Mouse (Mus musculus) hindbrain, embryonic 12.5 days (tissue): Measurements from ENCODE around the gene Erlec1. TPM values are rescaled to one million over a fixed set of nuclear protein-coding genes. Genes with fewer than 3 reads are reported as not detected.

Experiments
- ATAC-seq: fragments of 200-750 bp; cut with Nextera tagmentation; 2 replicates; pipeline ENCODE4 v1.8.0; 2017; ENCODE audit warnings: moderate TSS enrichment; ENCODE audit not compliant: low FRiP score
- H3K27ac ChIP-seq: fragments of 300-500 bp; sonication (generic); 2 replicates; pipeline ENCODE4 v1.5.1; 2016; ENCODE audit warnings: mild to moderate bottlenecking
- H3K27me3 ChIP-seq: fragments of 300-500 bp; sonication (generic); 2 replicates; pipeline ENCODE4 v1.6.1; 2016; ENCODE audit warnings: mild to moderate bottlenecking
- H3K36me3 ChIP-seq: fragments of 300-500 bp; sonication (generic); 2 replicates; pipeline ENCODE4 v1.6.1; 2016; ENCODE audit warnings: mild to moderate bottlenecking
- H3K4me1 ChIP-seq: fragments of 300-500 bp; sonication (generic); 2 replicates; pipeline ENCODE4 v1.6.1; 2016
- H3K4me2 ChIP-seq: fragments of 300-500 bp; sonication (generic); replicated peaks from 2 replicates; pipeline ENCODE4 v1.6.1; 2016; ENCODE audit warnings: mild to moderate bottlenecking
- H3K4me3 ChIP-seq: fragments of 300-500 bp; sonication (generic); 2 replicates; pipeline ENCODE4 v1.5.1; 2016; ENCODE audit warnings: mild to moderate bottlenecking
- H3K9ac ChIP-seq: fragments of 300-500 bp; sonication (generic); 2 replicates; pipeline ENCODE4 v1.6.1; 2016; ENCODE audit warnings: mild to moderate bottlenecking, moderate library complexity
- H3K9me3 ChIP-seq: fragments of 300-500 bp; sonication (generic); replicated peaks from 2 replicates; pipeline ENCODE4 v1.6.1; 2016; ENCODE audit warnings: mild to moderate bottlenecking
- whole genome bisulfite sequencing: fragments of 180-500 bp; shearing (Covaris S2); methylation state at CpG from one replicate; pipeline ENCODE4 v1.1.7; 2016; 5-methylcytosine and 5-hydroxymethylcytosine counted together
- polyA plus RNA-seq: library from polyadenylated mRNA; unstranded; fragments of >200 nt; fragmentation: Nextera tagmentation; extraction: Ambion mirVana; gene quantifications from 2 replicates; pipeline ENCODE4 v1.2.1, GENCODE M21; 2016

The Erlec1 gene
- polyA plus RNA-seq = 10.5 and 14.3 TPM in 2 replicates

DNA sequence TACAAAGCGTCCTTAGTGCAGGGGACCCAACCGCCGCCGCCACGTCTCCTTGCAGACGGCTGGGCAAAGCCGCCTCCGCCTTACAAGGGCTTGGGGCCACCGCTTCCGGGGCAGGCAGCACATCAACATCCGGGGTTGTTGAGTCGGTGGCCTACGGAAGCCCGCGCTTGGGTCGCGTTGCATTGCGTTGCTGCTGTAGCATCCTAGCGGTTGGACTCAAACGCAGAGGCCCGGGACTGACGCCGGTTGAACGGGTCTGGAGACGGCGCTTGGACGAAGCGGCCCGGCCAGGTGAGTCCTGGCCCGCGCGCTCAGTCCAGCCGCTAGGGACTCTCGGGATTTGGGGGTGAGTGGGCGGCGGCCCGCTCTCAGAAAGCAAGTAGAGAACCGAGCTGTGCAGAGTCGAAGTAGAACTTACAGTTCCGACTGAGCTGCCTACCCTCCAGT lies at the start of gene Erlec1:
Erlec1 (minus strand) TSS at position 57 of the 447 bp plus-strand sequence.
- under 1% methylated on average over 40 of the region's 40 CpGs for whole genome bisulfite sequencing
- Histone ChIP-seq H3K4me2 (peak within 1 kb of the TSS; percentile 80), H3K27me3 (no peaks in the 10 kb centered on the region), H3K4me1 (peaks cover 12% of the 10 kb centered on the region), H3K4me3 (peak within 1 kb of the TSS; percentile 83), H3K9ac (peak within 1 kb of the TSS; percentile 87), H3K36me3 (peaks cover 23% of the 10 kb centered on the region), H3K27ac (peak within 1 kb of the TSS; percentile 84), H3K9me3 (peaks cover 8% of the 10 kb centered on the region)
- ATAC-seq = peak; percentile 98

GRCm38 (mm10) chr11:31001169-31001908 lies 47.2 kb upstream of the Erlec1 start:
- H3K9ac ChIP-seq = no peak overlapping the region
- no peak overlapping the region for H3K4me2 ChIP-seq
- ATAC-seq = no peak
- no peaks in the 10 kb centered on the region for H3K36me3 ChIP-seq
- no peak overlapping the region for H3K27ac ChIP-seq
- H3K27me3 ChIP-seq = no peaks in the 10 kb centered on the region
- H3K4me1 ChIP-seq = no peaks in the 10 kb centered on the region
- WGBS = 95% methylated on average over 4 of the region's 4 CpGs
- no peak overlapping the region for H3K4me3 ChIP-seq
- H3K9me3 ChIP-seq = no peaks in the 10 kb centered on the region

GRCm38 (mm10) chr11:31000028-31000427 lies 45.9 kb upstream of the Erlec1 start:
- H3K4me2 ChIP-seq = no peak overlapping the region
- no peaks in the 10 kb centered on the region for H3K27me3 ChIP-seq
- no peak for ATAC-seq
- H3K36me3 ChIP-seq = no peaks in the 10 kb centered on the region
- no peaks in the 10 kb centered on the region for H3K9me3 ChIP-seq
- no peak overlapping the region for H3K4me3 ChIP-seq
- no peak overlapping the region for H3K9ac ChIP-seq
- no peaks in the 10 kb centered on the region for H3K4me1 ChIP-seq
- WGBS = 86% methylated on average over 2 of the region's 2 CpGs
- no peak overlapping the region for H3K27ac ChIP-seq

DNA sequence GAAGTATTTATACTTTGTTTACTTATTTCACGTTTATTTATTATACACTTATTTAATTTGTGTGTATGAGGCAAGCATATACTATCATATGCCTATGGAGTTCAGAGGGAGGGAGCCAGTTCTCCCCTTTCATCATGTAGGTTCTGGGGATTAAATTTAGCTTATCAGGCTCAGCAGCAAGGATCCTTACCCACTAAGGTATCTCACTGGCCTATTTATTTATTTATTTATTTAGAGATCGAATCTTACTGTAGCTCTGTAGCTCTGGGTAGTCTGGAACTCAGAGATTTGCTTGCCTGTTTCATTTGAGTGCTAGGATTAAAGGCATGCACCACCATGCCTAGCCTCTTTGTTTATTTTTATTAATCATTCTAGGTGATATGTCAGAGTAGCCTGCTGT lies 44.6 kb upstream of the Erlec1 start:
- WGBS = 87% methylated on average over 2 of the region's 2 CpGs
- H3K27ac ChIP-seq = no peak overlapping the region
- no peak for ATAC-seq
- no peaks in the 10 kb centered on the region for H3K36me3 ChIP-seq
- no peak overlapping the region for H3K9ac ChIP-seq
- H3K4me1 ChIP-seq = no peaks in the 10 kb centered on the region
- no peaks in the 10 kb centered on the region for H3K9me3 ChIP-seq
- H3K4me3 ChIP-seq = no peak overlapping the region
- H3K4me2 ChIP-seq = no peak overlapping the region
- H3K27me3 ChIP-seq = no peaks in the 10 kb centered on the region

- H3K4me2 ChIP-seq = no peak overlapping the region
- ATAC-seq = no peak
- no peaks in the 10 kb centered on the region for H3K4me1 ChIP-seq
- H3K27ac ChIP-seq = no peak overlapping the region
- H3K4me3 ChIP-seq = no peak overlapping the region
- no peak overlapping the region for H3K9ac ChIP-seq
- no peaks in the 10 kb centered on the region for H3K9me3 ChIP-seq
- no peaks in the 10 kb centered on the region for H3K36me3 ChIP-seq
- 90% methylated on average over 5 of the region's 5 CpGs for WGBS
- no peaks in the 10 kb centered on the region for H3K27me3 ChIP-seq
These were observed 44.1 kb upstream of the Erlec1 start for GRCm38 (mm10) chr11:30998199-30998598.

GRCm38 (mm10) chr11:30996670-30997069 lies 42.5 kb upstream of the Erlec1 start:
- Histone ChIP-seq H3K36me3 (no peaks in the 10 kb centered on the region), H3K4me1 (no peaks in the 10 kb centered on the region), H3K4me3 (no peak overlapping the region), H3K27me3 (no peaks in the 10 kb centered on the region), H3K27ac (no peak overlapping the region), H3K9ac (no peak overlapping the region), H3K4me2 (no peak overlapping the region), H3K9me3 (no peaks in the 10 kb centered on the region)
- no peak for ATAC-seq
- 93% methylated on average over 3 of the region's 3 CpGs for WGBS

- Histone ChIP-seq H3K9ac (peak overlapping the region; percentile 74), H3K4me1 (peaks cover 4% of the 10 kb centered on the region), H3K27ac (no peak overlapping the region; the same call in 1 of the 2 replicates), H3K9me3 (no peaks in the 10 kb centered on the region), H3K36me3 (no peaks in the 10 kb centered on the region), H3K27me3 (no peaks in the 10 kb centered on the region), H3K4me3 (peak overlapping the region; percentile 57), H3K4me2 (peak overlapping the region; percentile 77)
- WGBS = 8% methylated on average over 2 of the region's 2 CpGs
- peak; percentile 83 for ATAC-seq
These were observed 32.5 kb upstream of the Erlec1 start for GRCm38 (mm10) chr11:30986625-30987017.

DNA sequence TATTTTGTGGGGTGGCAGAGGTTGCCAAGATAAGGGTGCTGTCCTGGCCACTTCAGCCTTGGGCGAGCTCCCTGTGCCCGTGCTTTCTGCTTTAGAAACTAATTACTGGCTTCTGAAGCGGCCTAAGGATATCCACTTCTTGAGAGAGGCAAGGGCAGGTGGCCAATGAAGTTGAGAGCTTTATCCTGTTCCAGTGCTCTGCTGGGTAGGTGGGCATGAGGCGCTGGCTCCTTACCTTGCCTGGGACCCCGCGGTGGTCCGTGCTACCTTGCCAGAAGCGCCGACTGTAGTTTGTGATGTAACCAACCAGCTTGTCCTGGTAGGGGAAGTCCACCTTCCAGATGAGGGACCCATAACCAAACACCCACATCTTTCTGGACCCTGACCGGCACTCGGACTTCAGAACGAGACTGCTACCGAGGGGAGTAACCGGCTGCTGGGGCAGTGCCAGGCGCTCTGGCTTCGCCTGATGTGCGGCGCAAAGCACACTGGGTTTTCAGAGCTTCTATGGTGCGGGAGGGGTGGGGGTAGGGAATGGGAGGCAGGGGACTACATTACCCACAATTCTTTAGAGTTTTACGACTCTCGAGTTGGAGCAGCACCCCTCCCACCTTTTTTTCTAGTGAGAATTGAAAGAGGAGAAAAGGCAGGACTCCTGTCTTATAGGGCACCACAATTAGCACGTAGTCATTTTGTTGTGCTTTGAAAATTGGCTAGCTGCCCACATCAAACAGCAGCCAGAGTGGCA lies 31.9 kb upstream of the Erlec1 start, which contains the start of gene Chac2:
Chac2 (minus strand) TSS at position 474 of the 748 bp plus-strand sequence.
- Histone ChIP-seq H3K9ac (peak within 1 kb of the TSS; percentile 74), H3K4me2 (peak within 1 kb of the TSS; percentile 77), H3K4me3 (peak within 1 kb of the TSS; percentile 57), H3K36me3 (no peaks in the 10 kb centered on the region), H3K27ac (peak within 1 kb of the TSS; percentile 62), H3K27me3 (no peaks in the 10 kb centered on the region), H3K4me1 (peaks cover 4% of the 10 kb centered on the region), H3K9me3 (no peaks in the 10 kb centered on the region)
- 2% methylated on average over 22 of the region's 22 CpGs for WGBS
- ATAC-seq = peak; percentile 100

GRCm38 (mm10) chr11:30985237-30985636 lies 31.1 kb upstream of the Erlec1 start:
- H3K9me3 ChIP-seq = no peaks in the 10 kb centered on the region
- H3K4me1 ChIP-seq = peaks cover 4% of the 10 kb centered on the region
- H3K4me2 ChIP-seq = peak overlapping the region; percentile 77
- no peaks in the 10 kb centered on the region for H3K36me3 ChIP-seq
- H3K4me3 ChIP-seq = no peak overlapping the region
- WGBS = 49% methylated on average over 2 of the region's 2 CpGs
- H3K27me3 ChIP-seq = no peaks in the 10 kb centered on the region
- H3K9ac ChIP-seq = no peak overlapping the region
- no peak for ATAC-seq
- H3K27ac ChIP-seq = no peak overlapping the region

GRCm38 (mm10) chr11:30953469-30954154 lies 523 bp downstream of the Erlec1 start:
- no peaks in the 10 kb centered on the region for H3K27me3 ChIP-seq
- peaks cover 6% of the 10 kb centered on the region; the same call in 1 of the 2 replicates for H3K9me3 ChIP-seq
- 2% methylated on average over 20 of the region's 32 CpGs for WGBS
- H3K36me3 ChIP-seq = peaks cover 29% of the 10 kb centered on the region
- H3K4me3 ChIP-seq = peak overlapping the region; percentile 83
- peaks cover 12% of the 10 kb centered on the region for H3K4me1 ChIP-seq
- H3K9ac ChIP-seq = peak overlapping the region; percentile 87
- H3K4me2 ChIP-seq = peak overlapping the region; percentile 80
- H3K27ac ChIP-seq = peak overlapping the region; percentile 84
- ATAC-seq = peak; percentile 96

DNA sequence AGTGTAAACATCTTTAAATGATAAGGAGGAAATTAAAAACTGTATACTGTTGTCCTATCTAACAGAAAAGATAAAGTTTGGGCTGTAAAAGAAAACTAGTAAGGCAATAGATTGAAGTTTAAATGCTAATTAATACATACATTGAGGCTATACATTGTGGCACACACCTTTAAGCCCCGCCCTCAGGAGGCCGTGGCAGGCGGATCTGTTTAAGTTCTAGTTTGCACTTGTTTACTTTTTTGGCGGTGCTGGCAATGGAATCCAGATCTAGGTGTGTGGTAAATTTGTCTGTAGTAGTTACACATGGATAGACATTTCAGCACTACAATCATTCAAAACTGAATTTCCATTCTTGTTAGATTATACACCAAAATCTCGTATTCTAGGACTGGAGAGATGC lies 1.3 kb downstream of the Erlec1 start:
- Histone ChIP-seq H3K27ac (no peak overlapping the region), H3K9me3 (peaks cover 5% of the 10 kb centered on the region; the same call in 1 of the 2 replicates), H3K9ac (no peak overlapping the region), H3K36me3 (peaks cover 34% of the 10 kb centered on the region), H3K4me3 (peak overlapping the region; percentile 83), H3K4me1 (peaks cover 12% of the 10 kb centered on the region), H3K4me2 (peak overlapping the region; percentile 80), H3K27me3 (no peaks in the 10 kb centered on the region)
- WGBS = 73% methylated on average over 5 of the region's 5 CpGs
- ATAC-seq = no peak

GRCm38 (mm10) chr11:30943522-30943921 lies 10.6 kb downstream of the Erlec1 start:
- no peak overlapping the region for H3K9ac ChIP-seq
- ATAC-seq = no peak
- H3K27me3 ChIP-seq = no peaks in the 10 kb centered on the region
- 94% methylated on average over 2 of the region's 2 CpGs for WGBS
- H3K4me1 ChIP-seq = no peaks in the 10 kb centered on the region
- H3K27ac ChIP-seq = no peak overlapping the region
- H3K4me3 ChIP-seq = no peak overlapping the region
- H3K36me3 ChIP-seq = peaks cover 66% of the 10 kb centered on the region
- H3K9me3 ChIP-seq = no peaks in the 10 kb centered on the region
- no peak overlapping the region for H3K4me2 ChIP-seq
